Mouse (Mus musculus) erythroblast, embryonic 14.5 days (primary cell): ENCODE results near the gene Mgat2. TPM values are rescaled to one million over a fixed set of nuclear protein-coding genes. Genes with fewer than 3 reads are reported as not detected.
A peak's percentile ranks its signal among the peaks of the same experiment; 100 is the strongest.

Experiments
- H3K27me3 ChIP-seq: 2 replicates; pipeline ENCODE4 v1.6.1; 2012; ENCODE audit warnings: inconsistent platforms; ENCODE audit not compliant: control insufficient read depth
- H3K36me3 ChIP-seq: 2 replicates; pipeline ENCODE4 v1.6.1; 2012; ENCODE audit warnings: mild to moderate bottlenecking, inconsistent platforms; ENCODE audit not compliant: control insufficient read depth
- H3K4me1 ChIP-seq: 2 replicates; pipeline ENCODE4 v1.6.1; 2012; ENCODE audit warnings: inconsistent platforms; ENCODE audit not compliant: control insufficient read depth
- H3K4me3 ChIP-seq: replicated peaks from 2 replicates; pipeline ENCODE3; 2012; ENCODE audit warnings: moderate library complexity, mild to moderate bottlenecking, inconsistent platforms
- H3K9me3 ChIP-seq: 2 replicates; pipeline ENCODE4 v1.6.1; 2012; ENCODE audit warnings: low read length, inconsistent platforms, mixed read lengths; ENCODE audit not compliant: control insufficient read depth
- GATA1 ChIP-seq: IDR thresholded peaks from 2 replicates; pipeline ENCODE4 v1.6.1; 2012; ENCODE audit warnings: low read length, inconsistent platforms, mixed read lengths
- TAL1 ChIP-seq: IDR thresholded peaks from 3 replicates; pipeline ENCODE4 v1.6.1; 2012; ENCODE audit warnings: low read length, inconsistent platforms, mixed read lengths
- polyA plus RNA-seq: library from polyadenylated mRNA; stranded (reverse); fragments of >175 nt; gene quantifications from 2 replicates; pipeline ENCODE4 v1.2.3, GENCODE M21; 2012

Mgat2 gene
- polyA plus RNA-seq, 1 experiment = 0.90 TPM

DNA sequence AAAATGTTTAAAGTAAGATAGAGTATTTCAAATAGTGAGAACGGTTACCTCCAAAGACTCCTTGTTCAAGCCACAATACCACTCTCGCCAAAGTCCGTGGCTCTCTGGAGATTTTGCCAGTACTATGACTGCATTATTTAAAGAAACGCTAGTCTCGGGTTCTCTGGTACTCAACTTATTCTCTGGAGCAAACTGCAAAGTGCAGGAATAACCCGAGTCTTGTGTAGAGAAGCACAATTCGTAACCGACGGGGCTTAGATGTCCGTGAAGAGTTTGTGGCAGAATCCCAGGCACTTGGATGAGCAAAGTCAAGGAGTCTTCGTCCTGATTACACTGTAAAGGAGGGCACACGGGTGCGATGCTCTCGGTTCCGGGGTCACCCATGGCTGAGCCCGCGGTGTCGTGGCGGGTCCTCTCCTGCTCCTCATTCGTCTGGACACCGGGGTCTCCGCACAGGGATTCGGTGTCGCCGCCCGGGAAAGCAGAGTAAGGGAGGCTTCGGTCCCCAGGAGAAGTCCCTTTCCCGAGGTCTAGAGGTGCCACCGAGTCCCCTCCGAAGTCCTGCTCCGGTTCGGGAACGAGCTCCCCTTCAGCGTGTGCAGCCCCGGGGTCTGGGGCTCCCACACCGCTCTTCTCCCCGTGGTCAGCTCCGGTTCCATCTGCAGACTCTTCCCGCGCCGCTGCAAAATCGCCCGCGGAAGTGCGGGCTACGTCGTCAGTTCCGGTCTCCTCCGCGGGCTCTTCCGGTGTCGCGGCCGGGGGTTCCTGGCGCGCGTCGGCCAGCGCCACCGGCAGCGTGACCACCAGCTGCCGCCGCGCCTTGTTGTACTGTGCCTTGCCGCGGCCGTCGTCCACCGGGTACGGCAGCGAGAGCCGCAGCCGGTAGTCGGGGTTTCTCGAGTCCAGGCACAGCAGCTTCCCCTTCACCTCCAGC lies 12.8 kb downstream of the Mgat2 start, which contains the start of gene Gm49383:
Gene Gm49383 (minus strand): TSS at position 661 of the 934 bp plus-strand sequence.
- Histone ChIP-seq H3K9me3 (no peaks in the 10 kb centered on the region), H3K27me3 (no peaks in the 10 kb centered on the region), H3K4me1 (peaks cover 40% of the 10 kb centered on the region), H3K4me3 (peak within 1 kb of the TSS; percentile 70), H3K36me3 (peaks cover 49% of the 10 kb centered on the region)
- TF ChIP-seq TAL1 (no peak), GATA1 (no peak)

DNA sequence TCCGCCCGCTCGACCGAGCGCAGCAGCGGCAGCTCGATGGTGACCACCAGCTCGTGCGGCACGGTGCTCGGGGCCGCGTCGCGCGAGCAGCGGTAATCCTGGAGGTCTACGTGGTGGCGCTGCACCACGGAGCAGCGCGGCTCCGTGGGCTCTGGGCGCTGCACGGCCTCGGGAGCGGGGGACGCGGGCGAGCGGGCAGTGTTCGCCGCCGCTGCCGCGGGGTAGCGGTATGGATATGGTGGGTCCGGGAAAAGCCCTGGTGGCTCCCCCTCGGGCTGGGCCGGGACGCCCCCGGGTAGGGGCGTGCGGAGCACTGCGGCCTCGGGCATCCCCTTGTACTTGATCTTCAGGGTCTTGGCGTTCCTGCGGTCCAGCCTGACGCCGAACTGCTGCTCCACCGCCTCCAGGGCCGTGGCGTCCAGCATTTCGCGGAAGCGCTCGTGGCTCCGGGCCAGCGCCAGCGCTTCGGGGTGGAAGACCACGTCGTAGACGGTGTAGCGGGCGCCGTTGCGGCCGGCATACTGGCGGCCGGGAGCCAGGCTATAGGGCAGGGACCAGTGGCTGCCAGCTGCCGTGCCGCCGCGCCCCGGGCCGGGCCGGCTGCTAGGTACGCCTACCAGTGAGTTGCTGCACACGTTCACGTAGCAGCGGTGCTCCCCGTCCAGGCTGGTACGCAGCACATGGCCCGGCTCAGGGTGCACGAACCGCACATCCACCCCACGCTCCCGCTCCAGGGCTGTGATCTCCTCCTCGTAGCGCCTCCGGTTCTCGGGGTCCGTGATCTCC lies 13.6 kb downstream of the Mgat2 start:
- Histone ChIP-seq H3K4me1 (peaks cover 40% of the 10 kb centered on the region), H3K27me3 (no peaks in the 10 kb centered on the region), H3K36me3 (peaks cover 49% of the 10 kb centered on the region), H3K4me3 (peak overlapping the region; percentile 70), H3K9me3 (no peaks in the 10 kb centered on the region)
- TF ChIP-seq GATA1 = no peak
- no peak for TF ChIP-seq TAL1

DNA sequence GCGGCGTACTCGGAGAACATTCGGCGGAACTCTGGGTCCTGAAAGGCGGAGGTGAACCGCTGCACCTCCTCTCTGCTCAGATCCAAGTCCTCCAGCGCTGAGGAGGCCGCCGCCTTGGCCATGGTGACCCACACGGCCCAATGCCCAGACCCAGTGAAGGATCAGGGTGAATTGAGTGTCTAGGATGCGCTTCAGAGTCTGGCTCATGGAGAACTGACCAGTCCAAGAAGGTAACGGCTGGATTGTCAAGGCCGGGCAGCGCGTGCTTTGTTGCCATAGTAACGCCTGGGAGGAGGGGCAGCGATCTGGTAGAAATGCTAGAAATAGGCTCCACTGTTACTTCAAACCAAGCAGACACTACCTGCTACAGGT lies 14.2 kb downstream of the Mgat2 start, which contains the start of gene Dnaaf2:
Gene Dnaaf2 (minus strand): TSS at position 266 of the 372 bp plus-strand sequence.
- Histone ChIP-seq H3K4me3 (peak within 1 kb of the TSS; percentile 70), H3K36me3 (peaks cover 49% of the 10 kb centered on the region), H3K9me3 (no peaks in the 10 kb centered on the region), H3K27me3 (no peaks in the 10 kb centered on the region), H3K4me1 (peaks cover 37% of the 10 kb centered on the region)
- TF ChIP-seq GATA1 (no peak), TAL1 (no peak)

DNA sequence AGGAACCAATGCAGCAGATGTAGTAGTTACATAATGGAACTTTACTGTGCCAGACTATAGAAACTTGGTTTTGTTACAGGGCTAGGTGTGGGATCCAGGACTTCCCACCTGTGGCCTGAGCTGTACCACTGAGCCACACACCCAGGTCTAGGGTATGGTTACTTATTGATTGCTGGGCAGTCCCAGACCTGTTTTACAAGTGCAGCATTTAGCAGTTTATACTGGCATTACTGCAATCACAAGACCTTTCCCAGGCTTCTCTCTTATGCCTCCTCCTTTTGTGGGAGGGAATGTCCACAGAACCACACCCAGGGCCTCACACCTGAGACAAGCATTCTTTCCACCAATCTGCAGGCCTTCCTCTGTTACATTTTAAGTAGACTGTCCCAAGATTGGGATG lies 15.0 kb downstream of the Mgat2 start:
- Histone ChIP-seq H3K4me1 (peaks cover 33% of the 10 kb centered on the region), H3K4me3 (peak overlapping the region; percentile 70), H3K36me3 (peaks cover 53% of the 10 kb centered on the region), H3K27me3 (no peaks in the 10 kb centered on the region), H3K9me3 (no peaks in the 10 kb centered on the region)
- TF ChIP-seq GATA1 = no peak
- TF ChIP-seq TAL1 = no peak

DNA sequence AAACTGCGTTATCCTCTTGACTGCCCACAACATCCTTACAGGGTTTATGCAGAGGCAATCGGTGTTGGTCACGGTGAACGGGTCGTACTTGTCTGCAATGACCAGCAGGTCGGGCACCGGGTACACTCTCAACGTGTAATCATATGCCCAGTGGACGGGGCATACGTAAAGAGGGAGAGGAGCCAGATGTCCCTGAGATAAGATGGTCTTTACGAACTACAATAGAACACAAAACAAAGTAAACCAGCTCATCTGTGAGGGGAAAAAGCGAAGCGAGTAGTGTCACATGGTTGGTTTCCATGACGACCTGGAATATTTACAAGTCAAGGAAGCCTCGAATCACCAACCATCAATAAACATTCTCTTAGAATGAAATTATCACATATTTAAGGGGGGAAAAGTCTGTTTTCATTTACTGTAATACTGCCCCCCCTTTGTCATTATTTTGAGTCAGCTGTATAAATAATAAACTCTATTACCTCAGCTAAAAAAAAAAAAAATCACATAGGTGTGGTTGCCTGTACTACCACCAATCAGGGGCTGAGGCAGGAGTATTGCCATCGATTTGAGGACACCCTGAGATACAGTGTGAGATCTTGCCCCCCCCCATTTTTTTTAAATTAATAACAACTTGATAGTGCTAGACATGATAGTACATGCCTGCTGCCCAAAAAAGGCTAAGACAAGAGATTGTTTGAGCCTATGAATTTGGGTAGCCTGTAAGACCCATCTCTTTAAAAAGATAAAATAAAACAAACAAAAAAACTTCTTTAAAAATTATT lies 20.3 kb downstream of the Mgat2 start, which contains the start of gene Gm49384:
Gene Gm49384 (minus strand): TSS at position 216 of the 782 bp plus-strand sequence.
- Histone ChIP-seq H3K4me1 (peaks cover 5% of the 10 kb centered on the region), H3K27me3 (no peaks in the 10 kb centered on the region), H3K9me3 (no peaks in the 10 kb centered on the region), H3K36me3 (peaks cover 89% of the 10 kb centered on the region), H3K4me3 (no peak within 1 kb of the TSS)
- TF ChIP-seq TAL1 (no peak), GATA1 (no peak)

DNA sequence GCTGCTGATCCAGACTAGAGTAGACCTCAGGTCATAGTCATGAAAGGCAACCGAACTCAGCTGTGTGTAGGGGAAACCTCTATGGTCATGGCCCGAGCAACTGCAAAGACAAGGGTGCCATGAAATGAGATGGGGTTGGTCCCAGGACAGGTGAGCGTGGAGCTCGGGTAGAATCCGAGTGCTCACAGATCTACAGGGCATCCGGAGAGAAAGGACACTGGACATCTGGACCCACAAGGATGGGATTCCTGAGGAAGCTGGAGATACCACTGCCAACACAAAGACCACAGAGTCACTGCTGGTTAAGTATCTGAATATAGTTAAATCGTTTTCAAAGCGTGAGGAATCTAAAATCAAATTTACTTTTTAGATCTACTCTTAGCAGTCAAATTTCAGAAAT lies 23.4 kb downstream of the Mgat2 start:
- TF ChIP-seq GATA1 = no peak
- no peak for TF ChIP-seq TAL1
- Histone ChIP-seq H3K27me3 (no peaks in the 10 kb centered on the region), H3K9me3 (no peaks in the 10 kb centered on the region), H3K4me3 (no peak overlapping the region), H3K4me1 (no peaks in the 10 kb centered on the region), H3K36me3 (peaks cover 91% of the 10 kb centered on the region)

DNA sequence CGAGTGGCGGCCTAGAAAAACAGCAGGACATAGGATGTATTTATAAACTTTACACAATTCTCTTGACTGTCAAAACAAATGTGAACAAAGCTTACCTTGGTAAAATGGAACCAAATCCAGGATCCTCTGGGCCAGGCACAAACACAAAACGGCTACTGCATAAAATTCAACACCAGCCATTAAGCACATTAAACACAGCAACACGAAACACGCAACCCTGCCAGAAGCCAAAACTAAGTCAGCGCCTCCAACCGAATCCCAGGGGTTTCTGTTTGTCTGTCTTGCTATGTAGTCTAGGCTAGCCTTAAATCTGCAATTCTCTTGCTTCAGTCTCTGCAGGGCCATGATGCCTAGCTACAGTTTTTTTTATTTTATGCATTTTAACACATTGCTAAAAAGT lies 24.0 kb downstream of the Mgat2 start:
- Histone ChIP-seq H3K9me3 (no peaks in the 10 kb centered on the region), H3K4me1 (no peaks in the 10 kb centered on the region), H3K4me3 (no peak overlapping the region), H3K27me3 (no peaks in the 10 kb centered on the region), H3K36me3 (peaks cover 90% of the 10 kb centered on the region)
- TF ChIP-seq GATA1 = no peak
- no peak for TF ChIP-seq TAL1

GRCm38 (mm10) chr12:69208520-69208919 lies 24.6 kb downstream of the Mgat2 start:
- H3K36me3 ChIP-seq = peaks cover 89% of the 10 kb centered on the region
- H3K27me3 ChIP-seq = no peaks in the 10 kb centered on the region
- no peaks in the 10 kb centered on the region for H3K4me1 ChIP-seq
- TF ChIP-seq TAL1 (no peak), GATA1 (no peak)
- no peaks in the 10 kb centered on the region for H3K9me3 ChIP-seq
- H3K4me3 ChIP-seq = no peak overlapping the region
